Mouse (Mus musculus) heart, embryonic 14.5 days (tissue): ENCODE measurements around the gene Prpsap1. TPM values are rescaled to one million over a fixed set of nuclear protein-coding genes. Genes with fewer than 3 reads are reported as not detected.

Experiments used
- ATAC-seq: fragments of 200-750 bp; cut with Nextera tagmentation; 2 replicates; pipeline ENCODE4 v1.8.0; 2017; ENCODE audit warnings: low read depth, moderate TSS enrichment; ENCODE audit not compliant: insufficient number of reproducible peaks, insufficient read depth, low FRiP score
- H3K27ac ChIP-seq, 2 experiments: fragments of 200-500 bp in 1 of 2; fragments of 300-500 bp in 1 of 2; sonication (generic) in 1 of 2; replicated peaks in 1 of 2; 2 replicates each; pipeline ENCODE4 v1.5.1; 2012 to 2014; ENCODE audit warnings: low read depth in 2 of 2, low read length in 2 of 2, control low read depth in 1 of 2, mild to moderate bottlenecking in 1 of 2, mixed read lengths in 1 of 2; ENCODE audit not compliant: control insufficient read depth in 1 of 2, insufficient read depth in 1 of 2
- H3K27me3 ChIP-seq: fragments of 300-500 bp; sonication (generic); 2 replicates; pipeline ENCODE4 v1.6.1; 2014; ENCODE audit warnings: mild to moderate bottlenecking, low read length, control low read depth; ENCODE audit not compliant: control insufficient read depth, insufficient read depth
- H3K36me3 ChIP-seq: fragments of 300-500 bp; sonication (generic); 2 replicates; pipeline ENCODE4 v1.6.1; 2014; ENCODE audit warnings: mild to moderate bottlenecking, control low read depth, low read length, mixed read lengths; ENCODE audit not compliant: control insufficient read depth, insufficient read depth
- H3K4me1 ChIP-seq, 2 experiments: fragments of 200-500 bp in 1 of 2; fragments of 300-500 bp in 1 of 2; sonication (generic) in 1 of 2; 2 replicates each; pipeline ENCODE4 v1.6.1; 2012 to 2014; ENCODE audit warnings: low read length in 2 of 2, control low read depth in 1 of 2, mixed read lengths in 1 of 2; ENCODE audit not compliant: control insufficient read depth in 2 of 2, insufficient read depth in 2 of 2
- H3K4me2 ChIP-seq: fragments of 300-500 bp; sonication (generic); 2 replicates; pipeline ENCODE4 v1.6.1; 2014; ENCODE audit warnings: mild to moderate bottlenecking, low read length
- H3K4me3 ChIP-seq, 2 experiments: fragments of 200-500 bp in 1 of 2; fragments of 300-500 bp in 1 of 2; sonication (generic) in 1 of 2; 2 replicates each; pipeline ENCODE4 v1.5.1; 2012 to 2014; ENCODE audit warnings: low read length in 2 of 2, mild to moderate bottlenecking in 2 of 2, control low read depth in 1 of 2, low read depth in 1 of 2, moderate library complexity in 1 of 2; ENCODE audit not compliant: control insufficient read depth in 1 of 2, insufficient read depth in 1 of 2
- H3K9ac ChIP-seq: fragments of 300-500 bp; sonication (generic); 2 replicates; pipeline ENCODE4 v1.6.1; 2014; ENCODE audit warnings: mild to moderate bottlenecking, low read length
- H3K9me3 ChIP-seq: fragments of 300-500 bp; sonication (generic); 2 replicates; pipeline ENCODE4 v1.6.1; 2016; ENCODE audit warnings: low read length, control low read depth; ENCODE audit not compliant: control insufficient read depth
- WGBS: fragments of 180-500 bp; shearing (Covaris S2); extraction: QIAGEN DNeasy Blood & Tissue Kit; methylation state at CpG from one replicate; pipeline ENCODE4 v1.1.7; 2014; 5-methylcytosine and 5-hydroxymethylcytosine counted together
- polyA plus RNA-seq: library from polyadenylated mRNA; unstranded; fragments of >200 nt; fragmentation: Nextera tagmentation; extraction: Ambion mirVana; gene quantifications from 2 replicates; pipeline ENCODE4 v1.2.1, GENCODE M21; 2014

Gene Prpsap1
- polyA plus RNA-seq, 1 experiment from 2014 or later, result 93.4 TPM

DNA sequence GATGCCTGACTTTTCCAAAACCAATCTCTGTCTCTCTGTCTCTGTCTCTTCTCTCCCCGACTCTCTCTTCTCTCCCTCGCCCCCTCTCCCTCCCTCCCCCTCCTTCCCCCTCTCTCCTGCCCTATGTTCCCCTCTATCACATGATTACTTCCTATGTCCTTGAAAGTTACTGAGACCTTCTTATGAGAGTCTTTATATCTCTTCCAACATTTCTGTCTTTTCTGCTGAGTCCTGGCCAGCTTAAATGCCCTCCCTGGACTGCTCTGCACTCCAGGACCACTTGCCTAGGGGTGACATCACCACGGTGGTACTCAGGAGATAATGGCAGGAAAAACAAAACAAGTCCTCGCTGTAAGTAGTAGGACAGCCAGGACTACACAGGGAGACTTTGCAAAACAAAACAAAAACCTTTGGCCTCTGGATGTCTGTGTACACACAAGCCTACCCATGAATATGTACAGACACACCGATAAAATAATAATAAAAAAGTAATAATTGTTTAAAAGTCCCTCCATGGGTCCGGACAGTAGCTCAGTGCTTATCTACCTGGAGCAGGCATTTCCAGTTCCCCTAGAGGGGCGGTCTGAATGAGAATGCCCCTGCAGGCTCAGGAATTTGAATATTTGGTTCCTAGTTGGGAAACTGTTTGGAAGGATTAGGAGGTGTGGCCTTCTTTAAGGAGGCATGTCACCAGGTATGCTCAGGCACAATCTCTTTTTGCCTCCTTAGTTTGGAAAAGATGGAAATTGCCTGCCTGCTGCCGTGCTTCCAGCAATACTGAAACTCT, 69.2 kb downstream of the Prpsap1 start:
- no peaks in the 10 kb centered on the region for H3K27me3 ChIP-seq
- no peaks in the 10 kb centered on the region for H3K9me3 ChIP-seq
- 31% methylated on average over 8 of the region's 8 CpGs for WGBS
- no peak overlapping the region; a peak in 1 of 4 replicates for H3K27ac ChIP-seq
- no peak overlapping the region for H3K9ac ChIP-seq
- no peak overlapping the region for H3K4me3 ChIP-seq
- H3K36me3 ChIP-seq, result no peaks in the 10 kb centered on the region
- no peak for ATAC-seq
- H3K4me2 ChIP-seq, result no peak overlapping the region
- peaks cover 10 to 16% of the 10 kb centered on the region in 2 experiments for H3K4me1 ChIP-seq

DNA sequence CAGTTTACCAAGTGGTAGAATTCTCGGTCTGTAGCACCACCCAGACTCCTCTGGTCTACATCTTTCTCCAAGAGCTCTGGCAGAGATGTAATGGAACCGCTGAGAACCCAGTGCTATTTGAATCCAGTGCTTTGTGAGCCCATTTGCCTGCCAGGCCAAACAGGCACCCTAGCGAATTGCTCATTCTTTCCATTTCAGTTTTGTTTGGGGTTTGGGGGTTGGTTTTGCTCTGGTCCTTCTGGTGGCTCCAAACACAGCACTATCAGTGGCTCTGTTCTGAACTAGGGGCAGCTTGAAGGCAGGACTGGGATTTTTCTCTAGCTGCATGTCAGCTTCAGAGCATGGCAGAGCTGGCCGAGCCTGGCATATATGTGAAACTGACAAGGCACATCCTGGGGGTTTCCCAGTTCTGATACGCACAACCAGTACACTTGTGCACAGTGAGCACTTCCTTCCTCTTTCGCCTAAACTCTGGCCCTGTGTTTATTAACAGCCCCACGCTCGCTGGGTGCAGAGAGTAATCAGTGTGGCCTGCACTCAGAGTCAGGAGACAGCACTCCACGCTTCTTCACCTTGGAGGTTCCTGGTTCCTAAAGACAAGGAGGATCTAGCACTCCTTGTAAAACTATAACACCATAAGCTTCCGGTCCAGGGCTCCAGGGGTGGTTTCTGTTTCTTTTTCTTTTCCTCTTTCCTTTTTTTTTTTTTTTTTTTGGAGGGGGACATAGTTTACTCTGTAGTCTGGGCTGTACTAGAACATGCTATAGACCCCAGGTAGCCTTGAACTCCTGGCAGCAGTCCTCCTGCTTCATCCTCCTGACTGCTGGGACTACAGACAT, 70.0 kb downstream of the Prpsap1 start:
- Histone ChIP-seq H3K9ac (no peak overlapping the region), H3K9me3 (no peaks in the 10 kb centered on the region), H3K27me3 (no peaks in the 10 kb centered on the region), H3K4me3 (no peak overlapping the region), H3K36me3 (no peaks in the 10 kb centered on the region), H3K27ac (peak overlapping the region in 1 of 2 experiments; percentile 25; a peak in 3 of 4 replicates), H3K4me2 (no peak overlapping the region), H3K4me1 (peaks cover 5 to 11% of the 10 kb centered on the region in 2 experiments; a peak in 3 of 4 replicates)
- ATAC-seq, result no peak
- WGBS, result 68% methylated on average over 10 of the region's 10 CpGs

- H3K9ac ChIP-seq, result no peak overlapping the region
- no peak overlapping the region for H3K4me3 ChIP-seq
- H3K27ac ChIP-seq, result no peak overlapping the region
- H3K9me3 ChIP-seq, result no peaks in the 10 kb centered on the region
- H3K4me1 ChIP-seq, result peaks cover 6 to 11% of the 10 kb centered on the region in 2 experiments; a peak in 3 of 4 replicates
- H3K27me3 ChIP-seq, result no peaks in the 10 kb centered on the region
- no peaks in the 10 kb centered on the region for H3K36me3 ChIP-seq
- ATAC-seq, result no peak
- H3K4me2 ChIP-seq, result no peak overlapping the region
- 83% methylated on average over 6 of the region's 6 CpGs for WGBS
Observed at GRCm38 (mm10) chr11:116423214-116423613, 70.8 kb downstream of the Prpsap1 start.

DNA sequence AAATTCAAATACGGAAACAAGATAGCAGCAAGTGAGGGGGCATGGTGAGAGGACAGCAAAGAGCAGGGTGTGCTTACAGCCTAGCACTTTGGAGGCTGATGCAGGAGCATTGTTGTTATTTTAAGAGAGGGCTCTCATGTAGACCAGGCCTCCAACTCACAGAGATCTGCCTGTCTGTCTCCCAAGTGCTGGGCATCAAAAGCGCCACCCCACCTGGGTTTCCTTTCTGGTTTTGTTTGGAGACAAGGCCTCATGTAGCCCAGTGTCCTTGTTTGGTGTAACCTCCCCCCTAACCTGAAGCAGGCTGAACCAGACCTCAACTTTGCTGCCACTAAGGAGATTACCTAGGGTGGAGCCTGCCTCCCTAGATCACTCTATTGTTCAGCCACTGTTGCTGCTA, 71.4 kb downstream of the Prpsap1 start:
- H3K4me1 ChIP-seq, result peaks cover 8 to 11% of the 10 kb centered on the region in 2 experiments; a peak in 3 of 4 replicates
- no peaks in the 10 kb centered on the region for H3K9me3 ChIP-seq
- no peak overlapping the region for H3K27ac ChIP-seq
- no peak overlapping the region for H3K9ac ChIP-seq
- no peak overlapping the region for H3K4me3 ChIP-seq
- no peak for ATAC-seq
- H3K4me2 ChIP-seq, result no peak overlapping the region
- no peaks in the 10 kb centered on the region for H3K27me3 ChIP-seq
- WGBS, result 83% methylated on average over 2 of the region's 2 CpGs
- no peaks in the 10 kb centered on the region for H3K36me3 ChIP-seq

GRCm38 (mm10) chr11:116421102-116421501, 72.9 kb downstream of the Prpsap1 start:
- Histone ChIP-seq H3K4me2 (no peak overlapping the region), H3K27ac (no peak overlapping the region), H3K4me3 (no peak overlapping the region), H3K36me3 (no peaks in the 10 kb centered on the region), H3K9me3 (no peaks in the 10 kb centered on the region), H3K9ac (no peak overlapping the region), H3K4me1 (peaks cover 8 to 11% of the 10 kb centered on the region in 2 experiments; a peak in 3 of 4 replicates), H3K27me3 (no peaks in the 10 kb centered on the region)
- ATAC-seq, result no peak
- 62% methylated on average over 6 of the region's 6 CpGs for WGBS

Other genes with a start within 250 kb of the Prpsap1 start
- gene Srp68, start 220.0 kb downstream of the Prpsap1 start, polyA plus RNA-seq, result 55.5 and 57.7 TPM in 2 replicates
- gene Galr2, start 213.3 kb downstream of the Prpsap1 start, polyA plus RNA-seq, result not detected in 2 replicates
- gene Exoc7, start 187.0 kb downstream of the Prpsap1 start, polyA plus RNA-seq, result 51.1 and 57.8 TPM in 2 replicates
- gene Foxj1, start 158.8 kb downstream of the Prpsap1 start, polyA plus RNA-seq, result 0.07 and 0.12 TPM in 2 replicates
- 8.3 and 8.4 TPM in 2 replicates for gene Rnf157, start 81.2 kb downstream of the Prpsap1 start, polyA plus RNA-seq
- gene Ubald2, start 60.1 kb downstream of the Prpsap1 start, polyA plus RNA-seq, result 53.4 and 62.9 TPM in 2 replicates
- not detected in 2 replicates for gene Qrich2, start 28.0 kb downstream of the Prpsap1 start, polyA plus RNA-seq
- gene Sphk1, start 36.7 kb upstream of the Prpsap1 start, polyA plus RNA-seq, result 2.3 and 2.5 TPM in 2 replicates
- gene Ube2o, start 87.2 kb upstream of the Prpsap1 start, polyA plus RNA-seq, result 14.4 and 17.1 TPM in 2 replicates
- 0.28 TPM in 1 of 2 replicates, not detected in the other for gene Aanat, start 92.2 kb upstream of the Prpsap1 start, polyA plus RNA-seq
- gene Rhbdf2, start 132.8 kb upstream of the Prpsap1 start, polyA plus RNA-seq, result 6.4 and 6.6 TPM in 2 replicates
- gene Prcd, start 159.3 kb upstream of the Prpsap1 start, polyA plus RNA-seq, result 1.3 and 1.9 TPM in 2 replicates
- gene Cygb, start 160.1 kb upstream of the Prpsap1 start, polyA plus RNA-seq, result 5.8 and 6.7 TPM in 2 replicates